Mouse (Mus musculus) embryonic facial prominence, embryonic 12.5 days (tissue): Measurements from ENCODE around the gene Lamtor2. TPM values are rescaled to one million over a fixed set of nuclear protein-coding genes. Genes with fewer than 3 reads are reported as not detected.

Source experiments
- microRNA counts: library from miRNA; unstranded; fragments of <30 nt; microRNA quantifications from one replicate; lab custom pipeline; 2017
- microRNA-seq: library from miRNA; unstranded; fragments of <30 nt; microRNA quantifications from one replicate; pipeline ENCODE4, GENCODE M21; 2017
- polyA plus RNA-seq: library from polyadenylated mRNA; unstranded; fragments of >200 nt; fragmentation: Nextera tagmentation; extraction: Ambion mirVana; gene quantifications from 2 replicates; pipeline ENCODE4 v1.2.1, GENCODE M21; 2016

Gene Lamtor2
- polyA plus RNA-seq, 1 experiment from 2014 or later, result 144 TPM

MicroRNA genes within 50 kb of the gene (microRNA counts, 519-probe panel; counts per million panel counts)
- microRNA mmu-miR-1905 (lab: Ali Mortazavi, UCI), result 460 counts per million, percentile 65 among the panel's probes with 10 or more counts

Small RNAs within 50 kb of the gene (microRNA-seq; reads per million reads assigned to microRNA genes)
- gene Mir1905, result not detected

Other genes with a start within 250 kb of the Lamtor2 start
- gene Glmp, start 228.1 kb downstream of the Lamtor2 start, polyA plus RNA-seq, result 169 and 174 TPM in 2 replicates
- gene Tmem79, start 216.9 kb downstream of the Lamtor2 start, polyA plus RNA-seq, result 4.5 and 4.8 TPM in 2 replicates
- 65.1 and 74.4 TPM in 2 replicates for gene Smg5, start 216.8 kb downstream of the Lamtor2 start, polyA plus RNA-seq
- 2.8 and 3.3 TPM in 2 replicates for gene Paqr6, start 188.5 kb downstream of the Lamtor2 start, polyA plus RNA-seq
- 0.17 TPM in 1 of 2 replicates, not detected in the other for gene Bglap3, start 180.3 kb downstream of the Lamtor2 start, polyA plus RNA-seq
- gene Bglap2, start 174.4 kb downstream of the Lamtor2 start, polyA plus RNA-seq, result not detected in 2 replicates
- not detected in 2 replicates for gene Bglap, start 168.6 kb downstream of the Lamtor2 start, polyA plus RNA-seq
- gene Pmf1, start 142.7 kb downstream of the Lamtor2 start, polyA plus RNA-seq, result 130 and 133 TPM in 2 replicates
- gene Slc25a44, start 127.9 kb downstream of the Lamtor2 start, polyA plus RNA-seq, result 17.0 and 17.3 TPM in 2 replicates
- gene Sema4a, start 91.9 kb downstream of the Lamtor2 start, polyA plus RNA-seq, result 7.5 and 9.0 TPM in 2 replicates
- 109 and 113 TPM in 2 replicates for gene Lmna, start 43.1 kb downstream of the Lamtor2 start, polyA plus RNA-seq
- gene Mex3a, start 20.7 kb downstream of the Lamtor2 start, polyA plus RNA-seq, result 36.3 and 37.7 TPM in 2 replicates
- gene Rab25, start 4.8 kb downstream of the Lamtor2 start, polyA plus RNA-seq, result 4.0 and 5.5 TPM in 2 replicates
- gene Ubqln4, start 684 bp upstream of the Lamtor2 start, polyA plus RNA-seq, result 57.5 and 63.7 TPM in 2 replicates
- gene Ssr2, start 22.8 kb upstream of the Lamtor2 start, polyA plus RNA-seq, result 184 and 185 TPM in 2 replicates
- gene Arhgef2, start 52.9 kb upstream of the Lamtor2 start, polyA plus RNA-seq, result 117 and 123 TPM in 2 replicates
- gene Rxfp4, start 100.1 kb upstream of the Lamtor2 start, polyA plus RNA-seq, result not detected in 2 replicates
- gene Khdc4, start 132.7 kb upstream of the Lamtor2 start, polyA plus RNA-seq, result 116 and 117 TPM in 2 replicates
- 46.2 and 51.6 TPM in 2 replicates for gene Rit1, start 163.8 kb upstream of the Lamtor2 start, polyA plus RNA-seq
- gene Syt11, start 222.1 kb upstream of the Lamtor2 start, polyA plus RNA-seq, result 41.4 and 48.5 TPM in 2 replicates